Mouse (Mus musculus) liver, postnatal 0 days (tissue): ENCODE results near the gene Ubash3a.

Source experiments
- CTCF ChIP-seq: sonication (generic); IDR thresholded peaks from 2 replicates; pipeline ENCODE4 v1.5.1; 2016; ENCODE audit warnings: antibody characterized with exemption, low read depth
- EP300 ChIP-seq: IDR thresholded peaks from 2 replicates; pipeline ENCODE4 v1.6.1; 2016; ENCODE audit warnings: antibody characterized with exemption, low read depth, mild to moderate bottlenecking

GRCm38 (mm10) chr17:31247144-31247543, 39.5 kb downstream of the Ubash3a start:
- TF ChIP-seq CTCF (no peak), EP300 (no peak)
